Mouse (Mus musculus): ENCODE results near the gene Tmem140. TPM values are rescaled to one million over a fixed set of nuclear protein-coding genes. Genes with fewer than 3 reads are reported as not detected.
A peak's percentile ranks its signal among the peaks of the same experiment; 100 is the strongest.

Gene Tmem140
- polyA plus RNA-seq, 1 experiment from 2014 or later: 3.2 TPM

DNA sequence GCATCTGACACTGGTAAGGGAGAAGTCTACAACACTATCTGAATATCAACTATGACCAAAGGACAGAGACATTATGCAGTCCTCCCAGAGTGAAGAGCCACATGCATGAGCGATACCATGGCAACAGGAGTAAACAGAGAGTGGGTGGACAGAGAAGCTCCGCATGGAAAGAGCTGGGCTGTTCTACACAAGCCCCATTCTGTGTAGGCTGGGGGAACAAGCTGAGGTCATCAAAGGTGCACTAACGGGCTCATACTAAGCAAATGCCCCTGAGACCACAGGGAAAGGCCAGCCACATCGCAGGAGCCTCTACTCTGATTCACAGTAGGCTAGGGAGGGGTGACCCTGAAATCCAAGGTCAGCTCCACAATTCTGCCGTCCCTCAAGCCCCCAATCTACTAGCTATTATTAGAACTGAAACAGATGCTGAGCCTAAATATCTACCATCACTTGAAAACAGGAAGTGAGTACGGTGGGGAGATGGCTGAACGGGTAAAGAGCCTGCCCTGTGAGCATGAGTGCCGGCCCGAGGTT is 39.0 kb downstream of the Tmem140 start:
- Histone ChIP-seq H3K4me3 (ENCODE audit: low read depth, low read length) (no peak overlapping the region), H3K36me3 (ENCODE audit: control insufficient read depth, insufficient read depth, low read length) (peaks cover 34% of the 10 kb centered on the region), H3K9me3 (ENCODE audit: control insufficient read depth, low read length) (no peaks in the 10 kb centered on the region), H3K9ac (ENCODE audit: low read depth, low read length) (no peak overlapping the region), H3K27me3 (replicated peaks; ENCODE audit: control insufficient read depth, insufficient read depth, low read length) (no peaks in the 10 kb centered on the region), H3K27ac (ENCODE audit: low read depth, low read length) (no peak overlapping the region), H3K4me2 (no peak overlapping the region), H3K4me1 (replicated peaks; ENCODE audit: control insufficient read depth, insufficient read depth, low read length) (peaks cover 20% of the 10 kb centered on the region)
- 56% methylated on average over 9 of the region's 9 CpGs for WGBS
- ATAC-seq (replicated peaks; ENCODE audit: low FRiP score): no peak
- DNase-seq (ENCODE audit: low spot score): no peak

DNA sequence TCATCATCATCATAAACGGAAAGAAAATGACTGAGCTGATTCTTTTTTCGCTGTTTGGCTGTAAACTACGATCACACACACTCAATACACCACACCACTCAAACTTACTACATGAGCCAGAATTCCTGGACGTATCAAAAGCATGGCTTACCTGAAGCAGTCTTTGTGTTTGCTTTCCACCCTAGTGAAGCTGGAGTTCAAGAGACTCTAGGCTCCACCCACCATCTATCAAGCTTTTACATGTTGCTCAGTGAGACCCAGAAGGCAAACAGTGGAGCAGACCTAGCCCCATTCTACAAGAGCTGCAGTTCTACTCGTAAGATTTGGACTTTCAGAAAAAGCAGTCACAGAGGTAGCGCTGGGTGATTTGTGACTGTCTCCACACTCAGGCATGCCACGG is 39.6 kb downstream of the Tmem140 start:
- Histone ChIP-seq H3K9ac (ENCODE audit: low read depth, low read length) (no peak overlapping the region), H3K36me3 (ENCODE audit: control insufficient read depth, insufficient read depth, low read length) (peaks cover 34% of the 10 kb centered on the region), H3K4me2 (no peak overlapping the region), H3K9me3 (ENCODE audit: control insufficient read depth, low read length) (no peaks in the 10 kb centered on the region), H3K27ac (ENCODE audit: low read depth, low read length) (no peak overlapping the region), H3K4me1 (replicated peaks; ENCODE audit: control insufficient read depth, insufficient read depth, low read length) (peaks cover 25% of the 10 kb centered on the region), H3K4me3 (ENCODE audit: low read depth, low read length) (no peak overlapping the region), H3K27me3 (replicated peaks; ENCODE audit: control insufficient read depth, insufficient read depth, low read length) (no peaks in the 10 kb centered on the region)
- ATAC-seq (replicated peaks; ENCODE audit: low FRiP score) (no peak), DNase-seq (ENCODE audit: low spot score) (no peak)
- whole genome bisulfite sequencing: 86% methylated on average over 7 of the region's 7 CpGs

DNA sequence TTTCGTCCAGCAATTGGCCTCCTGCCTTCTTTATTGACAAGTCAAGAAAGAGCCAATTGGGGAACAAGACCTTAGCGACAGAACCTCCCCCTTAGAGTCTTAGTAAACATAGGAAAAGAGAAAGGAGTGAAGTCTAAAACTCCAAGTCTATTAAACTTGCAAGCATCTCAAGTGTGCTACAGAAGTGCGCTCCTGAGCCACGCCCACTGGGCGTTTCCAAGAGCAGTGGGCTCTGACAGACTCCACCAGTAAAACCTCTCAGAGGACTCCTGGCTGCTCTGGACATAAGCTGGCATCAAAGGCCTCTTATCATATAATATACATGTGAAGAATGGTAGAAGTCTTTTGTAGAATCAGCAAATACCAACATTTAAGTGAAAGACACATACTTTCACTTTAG is 40.5 kb downstream of the Tmem140 start:
- H3K4me1 ChIP-seq (replicated peaks; ENCODE audit: control insufficient read depth, insufficient read depth, low read length): peaks cover 31% of the 10 kb centered on the region
- WGBS: 77% methylated on average over 5 of the region's 5 CpGs
- no peak overlapping the region for H3K4me3 ChIP-seq (ENCODE audit: low read depth, low read length)
- no peak overlapping the region for H3K9ac ChIP-seq (ENCODE audit: low read depth, low read length)
- DNase-seq (ENCODE audit: low spot score) (no peak), ATAC-seq (replicated peaks; ENCODE audit: low FRiP score) (no peak)
- H3K36me3 ChIP-seq (ENCODE audit: control insufficient read depth, insufficient read depth, low read length): peaks cover 33% of the 10 kb centered on the region
- H3K27ac ChIP-seq (ENCODE audit: low read depth, low read length): no peak overlapping the region
- no peaks in the 10 kb centered on the region for H3K9me3 ChIP-seq (ENCODE audit: control insufficient read depth, low read length)
- H3K27me3 ChIP-seq (replicated peaks; ENCODE audit: control insufficient read depth, insufficient read depth, low read length): no peaks in the 10 kb centered on the region
- H3K4me2 ChIP-seq: no peak overlapping the region

DNA sequence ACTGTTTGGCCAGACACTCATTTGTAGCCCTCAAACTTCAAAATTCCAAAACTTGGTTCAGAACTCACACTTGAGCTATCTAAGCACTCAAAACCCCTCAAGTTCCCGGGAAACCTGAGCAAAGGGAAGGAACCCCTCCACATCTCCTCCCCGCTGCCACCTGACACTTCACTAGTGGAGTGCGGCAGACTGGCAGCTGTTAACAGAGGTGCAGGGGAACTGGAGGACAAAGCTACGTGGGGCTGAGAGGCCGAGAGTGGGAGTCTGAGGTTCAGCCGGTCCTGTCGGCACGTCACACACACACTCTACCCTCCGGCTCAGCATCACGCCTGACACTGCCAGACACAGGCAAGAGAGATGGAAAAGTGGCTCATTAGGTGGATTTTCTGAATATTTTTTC is 40.9 kb downstream of the Tmem140 start:
- Histone ChIP-seq H3K36me3 (ENCODE audit: control insufficient read depth, insufficient read depth, low read length) (peaks cover 35% of the 10 kb centered on the region), H3K9ac (ENCODE audit: low read depth, low read length) (no peak overlapping the region), H3K4me3 (ENCODE audit: low read depth, low read length) (no peak overlapping the region), H3K4me1 (replicated peaks; ENCODE audit: control insufficient read depth, insufficient read depth, low read length) (peaks cover 35% of the 10 kb centered on the region), H3K27ac (ENCODE audit: low read depth, low read length) (no peak overlapping the region), H3K27me3 (replicated peaks; ENCODE audit: control insufficient read depth, insufficient read depth, low read length) (no peaks in the 10 kb centered on the region), H3K9me3 (ENCODE audit: control insufficient read depth, low read length) (no peaks in the 10 kb centered on the region), H3K4me2 (no peak overlapping the region)
- no peak for DNase-seq (ENCODE audit: low spot score)
- ATAC-seq (replicated peaks; ENCODE audit: low FRiP score): no peak
- WGBS: 80% methylated on average over 10 of the region's 10 CpGs

DNA sequence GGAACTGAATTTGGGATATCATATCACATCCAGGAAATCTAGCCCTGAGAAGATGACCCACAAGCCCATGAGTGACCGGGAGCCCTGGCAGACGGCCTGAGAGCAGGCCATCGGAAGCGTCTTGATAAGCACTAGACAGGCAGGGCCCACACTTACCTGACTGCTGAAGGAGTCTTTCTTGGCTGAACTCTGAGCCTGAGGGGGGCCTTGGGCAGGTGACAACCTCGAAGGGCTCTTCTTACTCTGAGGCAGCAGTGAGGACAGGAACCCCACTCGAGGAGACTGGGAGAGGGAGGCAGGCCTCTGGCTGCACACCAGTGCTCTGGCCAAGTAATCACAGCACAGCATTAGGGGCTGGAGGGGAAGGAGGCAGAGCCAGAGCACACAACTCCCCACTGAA is 41.4 kb downstream of the Tmem140 start:
- 78% methylated on average over 6 of the region's 6 CpGs for WGBS
- Histone ChIP-seq H3K4me3 (ENCODE audit: low read depth, low read length) (no peak overlapping the region), H3K9me3 (ENCODE audit: control insufficient read depth, low read length) (no peaks in the 10 kb centered on the region), H3K27me3 (replicated peaks; ENCODE audit: control insufficient read depth, insufficient read depth, low read length) (no peaks in the 10 kb centered on the region), H3K4me2 (no peak overlapping the region), H3K4me1 (replicated peaks; ENCODE audit: control insufficient read depth, insufficient read depth, low read length) (peaks cover 36% of the 10 kb centered on the region), H3K27ac (ENCODE audit: low read depth, low read length) (no peak overlapping the region), H3K36me3 (ENCODE audit: control insufficient read depth, insufficient read depth, low read length) (peaks cover 35% of the 10 kb centered on the region), H3K9ac (ENCODE audit: low read depth, low read length) (no peak overlapping the region)
- DNase-seq (ENCODE audit: low spot score) (no peak), ATAC-seq (replicated peaks; ENCODE audit: low FRiP score) (no peak)

DNA sequence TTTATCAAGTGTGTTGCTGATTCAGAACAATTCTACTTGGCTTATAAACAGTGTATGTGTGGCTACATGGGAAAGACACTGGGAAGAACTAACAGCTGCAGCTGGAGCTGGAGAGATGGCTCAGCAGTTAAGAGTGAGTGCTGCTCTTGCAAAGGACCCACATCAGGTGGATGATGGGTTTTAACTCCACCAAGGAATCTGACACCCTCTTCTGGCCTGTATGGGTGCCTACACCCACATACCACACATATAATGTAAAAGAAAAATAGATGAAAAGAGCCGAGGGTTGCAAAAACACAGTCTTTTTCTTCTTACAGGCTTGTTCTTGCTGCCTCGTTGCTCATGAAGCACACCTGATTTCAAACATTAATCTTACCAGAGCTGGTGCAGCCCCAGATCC is 43.2 kb downstream of the Tmem140 start:
- Histone ChIP-seq H3K4me3 (ENCODE audit: low read depth, low read length) (no peak overlapping the region), H3K27ac (ENCODE audit: low read depth, low read length) (no peak overlapping the region), H3K9ac (ENCODE audit: low read depth, low read length) (no peak overlapping the region), H3K4me1 (replicated peaks; ENCODE audit: control insufficient read depth, insufficient read depth, low read length) (peaks cover 43% of the 10 kb centered on the region), H3K27me3 (replicated peaks; ENCODE audit: control insufficient read depth, insufficient read depth, low read length) (no peaks in the 10 kb centered on the region), H3K9me3 (ENCODE audit: control insufficient read depth, low read length) (no peaks in the 10 kb centered on the region), H3K4me2 (no peak overlapping the region), H3K36me3 (ENCODE audit: control insufficient read depth, insufficient read depth, low read length) (peaks cover 27% of the 10 kb centered on the region)
- no peak for ATAC-seq (replicated peaks; ENCODE audit: low FRiP score)
- WGBS: 73% methylated on average over 2 of the region's 2 CpGs
- no peak for DNase-seq (ENCODE audit: low spot score)

DNA sequence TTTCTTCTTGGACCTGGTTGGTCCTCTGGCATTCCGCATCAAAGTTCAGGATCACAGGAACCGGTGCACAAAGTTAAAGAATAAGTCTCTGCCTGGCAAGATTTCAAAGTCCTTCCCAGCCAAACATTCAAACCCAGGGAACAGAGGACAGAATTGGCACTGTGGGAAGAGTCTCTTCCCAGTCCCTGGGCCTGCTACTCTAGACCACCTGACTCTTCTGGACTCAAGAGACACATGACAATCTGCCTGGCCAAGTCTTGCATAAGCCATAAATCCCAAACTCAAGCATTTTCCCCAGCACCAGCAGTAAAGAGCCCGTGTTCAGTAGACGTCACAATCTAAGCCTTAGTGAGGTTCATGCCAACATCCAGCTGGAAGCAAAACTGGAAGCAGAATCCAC is 43.7 kb downstream of the Tmem140 start:
- ATAC-seq (replicated peaks; ENCODE audit: low FRiP score) (no peak), DNase-seq (ENCODE audit: low spot score) (no peak)
- peak overlapping the region; percentile 94; the same call in 1 of the 2 replicates for H3K27ac ChIP-seq (ENCODE audit: low read depth, low read length)
- no peaks in the 10 kb centered on the region for H3K27me3 ChIP-seq (replicated peaks; ENCODE audit: control insufficient read depth, insufficient read depth, low read length)
- H3K9ac ChIP-seq (ENCODE audit: low read depth, low read length): peak overlapping the region; percentile 4; the same call in 1 of the 2 replicates
- WGBS: 85% methylated on average over 4 of the region's 4 CpGs
- H3K4me1 ChIP-seq (replicated peaks; ENCODE audit: control insufficient read depth, insufficient read depth, low read length): peaks cover 43% of the 10 kb centered on the region
- H3K36me3 ChIP-seq (ENCODE audit: control insufficient read depth, insufficient read depth, low read length): peaks cover 22% of the 10 kb centered on the region
- H3K4me2 ChIP-seq: peak overlapping the region; percentile 55
- no peaks in the 10 kb centered on the region for H3K9me3 ChIP-seq (ENCODE audit: control insufficient read depth, low read length)
- H3K4me3 ChIP-seq (ENCODE audit: low read depth, low read length): no peak overlapping the region

DNA sequence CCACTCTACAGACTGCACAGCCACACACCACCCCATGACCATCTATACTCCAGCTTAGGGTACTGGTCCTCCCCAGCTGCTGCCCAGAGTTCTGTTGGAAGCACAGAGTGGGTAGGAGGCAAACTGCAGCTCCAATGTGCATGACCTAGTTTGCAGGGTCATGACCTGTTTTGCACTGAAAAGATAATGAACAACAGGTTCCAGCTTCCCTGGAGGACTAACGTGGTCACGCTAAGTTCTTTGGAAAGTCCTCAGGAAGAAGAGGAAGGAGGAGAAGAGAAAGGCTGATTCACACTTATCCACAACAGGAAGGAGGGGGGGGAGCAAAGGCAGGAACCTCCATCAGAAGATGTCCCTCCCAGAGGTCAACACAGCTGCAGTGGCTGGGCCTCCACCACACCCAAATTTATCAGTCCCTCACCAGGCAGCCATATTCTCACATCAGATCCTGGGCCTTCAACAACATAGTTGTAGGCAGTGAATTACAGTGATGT is 44.2 kb downstream of the Tmem140 start:
- Histone ChIP-seq H3K4me2 (peak overlapping the region; percentile 55), H3K9me3 (ENCODE audit: control insufficient read depth, low read length) (no peaks in the 10 kb centered on the region), H3K36me3 (ENCODE audit: control insufficient read depth, insufficient read depth, low read length) (peaks cover 20% of the 10 kb centered on the region), H3K27ac (ENCODE audit: low read depth, low read length) (peak overlapping the region; percentile 94), H3K27me3 (replicated peaks; ENCODE audit: control insufficient read depth, insufficient read depth, low read length) (no peaks in the 10 kb centered on the region), H3K4me1 (replicated peaks; ENCODE audit: control insufficient read depth, insufficient read depth, low read length) (peaks cover 43% of the 10 kb centered on the region), H3K4me3 (ENCODE audit: low read depth, low read length) (peak overlapping the region; percentile 5; the same call in 1 of the 2 replicates), H3K9ac (ENCODE audit: low read depth, low read length) (peak overlapping the region; percentile 42)
- no peak for DNase-seq (ENCODE audit: low spot score)
- 35% methylated on average over 2 of the region's 2 CpGs for WGBS
- peak; percentile 80 for ATAC-seq (replicated peaks; ENCODE audit: low FRiP score)

DNA sequence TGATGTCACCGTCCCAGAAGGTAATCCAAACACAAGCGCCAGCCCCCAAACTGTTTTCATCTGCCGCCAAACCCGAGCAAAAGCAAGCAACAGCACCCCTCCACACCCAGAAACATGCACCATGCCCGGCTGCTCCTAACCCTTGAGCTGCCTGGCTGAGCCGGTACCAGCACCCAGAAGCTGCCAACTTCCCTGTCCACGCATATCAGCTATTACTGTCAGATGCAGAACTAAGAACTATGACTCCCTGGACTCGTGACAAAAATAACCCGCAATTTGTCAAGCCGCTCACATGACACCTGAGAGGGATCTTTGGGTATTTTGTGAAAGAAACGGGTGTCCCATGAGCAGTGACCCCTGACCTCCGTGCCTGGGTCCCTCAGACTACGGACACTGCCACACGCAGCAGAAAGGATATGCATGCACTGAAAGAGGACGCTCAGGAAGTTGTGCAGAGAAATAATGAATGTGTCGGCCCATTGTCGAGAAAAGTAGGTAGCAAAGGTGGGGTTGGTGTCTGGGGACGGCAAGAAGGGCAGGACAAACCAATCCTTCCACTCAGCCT is 44.8 kb downstream of the Tmem140 start:
- DNase-seq (ENCODE audit: low spot score): no peak
- Histone ChIP-seq H3K27ac (ENCODE audit: low read depth, low read length) (peak overlapping the region; percentile 94), H3K9me3 (ENCODE audit: control insufficient read depth, low read length) (no peaks in the 10 kb centered on the region), H3K9ac (ENCODE audit: low read depth, low read length) (peak overlapping the region; percentile 42; the same call in 1 of the 2 replicates), H3K36me3 (ENCODE audit: control insufficient read depth, insufficient read depth, low read length) (peaks cover 19% of the 10 kb centered on the region), H3K4me2 (peak overlapping the region; percentile 55), H3K4me3 (ENCODE audit: low read depth, low read length) (peak overlapping the region; percentile 5; the same call in 1 of the 2 replicates), H3K27me3 (replicated peaks; ENCODE audit: control insufficient read depth, insufficient read depth, low read length) (no peaks in the 10 kb centered on the region), H3K4me1 (replicated peaks; ENCODE audit: control insufficient read depth, insufficient read depth, low read length) (peaks cover 41% of the 10 kb centered on the region)
- WGBS: 75% methylated on average over 18 of the region's 18 CpGs
- ATAC-seq (replicated peaks; ENCODE audit: low FRiP score): no peak
